Mouse (Mus musculus) v-Abl transformed pro-B cells (cell line): ENCODE measurements around the gene Slc2a10.
"Not testable (repeated sequence)": the region's sequence is repeated elsewhere in the genome, so short reads cannot be mapped to it uniquely, and the experiment has no call there.

ENCODE experiments used
- in situ Hi-C, 2 experiments: fragments of 400-800 bp; cut with MboI; formaldehyde crosslinking; loops; one replicate each; pipeline ENCODE4 v1.15.1; 2025; ENCODE audit not compliant: unreplicated experiment in 2 of 2

Gene Slc2a10

DNA sequence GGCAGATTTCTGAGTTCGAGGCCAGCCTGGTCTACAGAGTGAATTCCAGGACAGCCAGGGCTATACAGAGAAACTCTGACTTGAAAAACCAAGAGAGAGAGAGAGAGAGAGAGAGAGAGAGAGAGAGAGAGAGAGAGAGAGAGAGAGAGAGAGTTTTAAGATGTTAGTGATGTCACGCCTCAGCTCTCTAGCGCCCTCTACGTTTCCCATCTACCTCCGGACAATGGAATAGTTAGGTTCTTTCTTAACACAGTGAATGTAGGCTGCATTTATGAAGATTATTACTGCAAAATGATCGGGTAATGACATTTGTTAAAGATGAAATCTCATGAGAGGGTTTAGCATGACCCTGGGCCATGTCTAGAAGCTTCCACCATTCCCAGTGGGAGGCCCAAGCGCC is 46.8 kb downstream of the Slc2a10 start:
- in situ Hi-C loops, result not testable (repeated sequence)

DNA sequence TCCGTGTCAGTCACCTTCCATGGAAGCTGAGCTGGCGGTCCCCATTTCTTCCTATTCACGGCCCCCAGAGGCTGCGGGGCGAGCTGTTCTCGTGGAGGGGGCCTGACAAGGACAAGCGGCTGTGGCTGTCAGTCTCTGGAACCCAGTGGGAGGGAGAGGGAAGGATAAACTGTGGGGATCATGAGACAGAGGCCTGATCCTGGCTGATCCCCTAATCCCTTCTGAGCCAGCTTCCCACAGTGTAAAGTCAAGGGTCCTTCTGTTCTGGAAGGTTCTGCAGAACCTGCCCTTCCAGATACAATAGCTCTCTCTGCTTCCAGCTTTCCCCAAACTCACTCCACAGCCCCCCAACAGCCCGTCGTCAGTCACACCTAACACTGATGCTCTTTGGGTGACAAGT is 50.5 kb downstream of the Slc2a10 start:
- in situ Hi-C loops, result no loop called here

DNA sequence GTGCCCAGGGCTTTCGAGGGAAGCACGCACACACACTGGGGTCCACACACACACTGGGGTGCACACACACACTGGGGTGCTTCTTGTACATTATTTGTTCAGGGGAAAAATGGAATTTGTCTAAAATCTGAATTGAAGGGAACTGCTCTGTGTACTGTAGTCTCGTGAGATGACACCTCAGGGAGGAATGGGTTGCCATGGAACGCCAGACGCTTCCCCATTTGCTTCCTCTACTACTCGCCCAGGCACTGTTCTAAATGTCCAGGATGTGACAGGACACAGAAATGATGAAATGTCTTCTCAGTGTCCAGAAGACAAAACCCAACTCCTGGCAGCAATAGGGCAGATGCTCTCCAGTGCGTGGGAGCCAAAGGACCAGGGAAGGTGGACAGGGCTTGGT is 53.7 kb downstream of the Slc2a10 start:
- in situ Hi-C loops, result no loop called here

DNA sequence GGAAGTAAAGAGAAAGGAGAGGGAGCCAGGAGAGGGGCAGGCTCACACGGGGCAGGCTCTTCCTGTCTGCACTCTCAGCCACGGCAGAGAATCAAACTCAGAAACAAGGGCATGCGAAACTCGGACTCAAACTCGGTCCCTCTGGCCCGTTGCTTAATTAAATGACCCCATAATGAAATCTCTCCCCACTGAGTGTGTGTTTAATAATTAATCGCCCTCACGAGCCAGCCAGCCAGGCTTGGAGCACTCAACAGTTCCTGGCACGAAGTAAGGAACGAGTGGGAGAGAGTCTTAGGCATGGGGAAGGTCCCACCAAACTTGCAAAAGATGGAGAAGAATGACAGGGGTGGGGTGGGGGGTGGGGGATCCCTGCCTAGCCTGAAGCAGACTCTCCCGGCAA is 55.3 kb downstream of the Slc2a10 start:
- in situ Hi-C loops, result no loop called here

DNA sequence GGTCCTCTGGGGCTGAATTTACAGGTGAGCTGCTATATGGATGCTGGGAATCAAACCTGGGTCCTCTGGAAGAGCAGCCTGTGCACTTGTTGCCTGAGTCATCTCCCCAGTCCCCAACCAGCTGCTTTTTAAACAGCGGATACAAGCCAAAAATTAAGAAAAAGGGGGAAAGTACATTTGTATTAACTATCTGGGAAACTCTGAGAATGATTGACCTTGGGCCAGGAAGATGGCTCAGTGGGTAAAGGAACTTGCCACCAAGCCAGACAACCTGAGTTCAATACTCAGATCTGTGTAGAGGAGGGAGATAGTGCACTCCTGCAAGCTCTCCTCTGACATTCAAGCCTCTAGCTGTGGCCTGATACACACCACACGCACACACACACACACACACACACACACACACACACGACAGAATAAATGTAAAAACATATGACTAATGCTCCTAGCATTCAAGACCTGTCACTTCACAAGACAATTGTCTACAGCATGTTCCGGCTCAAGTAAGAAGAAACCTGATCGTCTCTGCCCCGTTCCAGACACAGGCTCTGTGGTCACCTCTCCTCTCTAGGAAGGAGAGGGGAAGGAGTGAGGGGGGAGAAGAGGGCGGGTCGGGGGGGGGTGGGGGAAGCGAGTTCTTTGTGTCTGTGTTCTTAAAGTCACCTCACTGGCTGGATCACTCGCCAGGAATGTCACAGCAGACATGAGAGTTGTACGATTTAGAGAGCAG is 56.1 kb downstream of the Slc2a10 start:
- in situ Hi-C loops, result no loop called here

DNA sequence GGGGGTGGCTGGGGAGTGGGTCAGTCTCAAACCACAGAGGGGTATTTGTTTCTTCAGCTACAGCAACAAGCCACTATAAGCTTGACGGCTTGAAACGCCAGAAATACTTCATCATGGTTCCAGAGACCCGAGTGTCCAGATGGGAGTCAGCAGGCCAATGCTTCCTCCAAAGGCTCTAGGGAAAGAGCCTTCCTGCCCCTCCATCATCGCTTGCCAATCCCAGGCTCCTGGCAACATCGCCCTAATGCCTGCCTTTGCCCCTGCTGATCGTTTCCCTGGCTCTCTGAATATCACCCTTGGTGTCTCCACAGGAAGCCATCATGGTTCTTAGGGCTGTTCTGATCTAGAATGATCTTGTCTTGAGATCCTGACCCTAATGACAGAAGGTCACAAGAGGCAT is 58.3 kb downstream of the Slc2a10 start:
- in situ Hi-C loops, result no loop called here

DNA sequence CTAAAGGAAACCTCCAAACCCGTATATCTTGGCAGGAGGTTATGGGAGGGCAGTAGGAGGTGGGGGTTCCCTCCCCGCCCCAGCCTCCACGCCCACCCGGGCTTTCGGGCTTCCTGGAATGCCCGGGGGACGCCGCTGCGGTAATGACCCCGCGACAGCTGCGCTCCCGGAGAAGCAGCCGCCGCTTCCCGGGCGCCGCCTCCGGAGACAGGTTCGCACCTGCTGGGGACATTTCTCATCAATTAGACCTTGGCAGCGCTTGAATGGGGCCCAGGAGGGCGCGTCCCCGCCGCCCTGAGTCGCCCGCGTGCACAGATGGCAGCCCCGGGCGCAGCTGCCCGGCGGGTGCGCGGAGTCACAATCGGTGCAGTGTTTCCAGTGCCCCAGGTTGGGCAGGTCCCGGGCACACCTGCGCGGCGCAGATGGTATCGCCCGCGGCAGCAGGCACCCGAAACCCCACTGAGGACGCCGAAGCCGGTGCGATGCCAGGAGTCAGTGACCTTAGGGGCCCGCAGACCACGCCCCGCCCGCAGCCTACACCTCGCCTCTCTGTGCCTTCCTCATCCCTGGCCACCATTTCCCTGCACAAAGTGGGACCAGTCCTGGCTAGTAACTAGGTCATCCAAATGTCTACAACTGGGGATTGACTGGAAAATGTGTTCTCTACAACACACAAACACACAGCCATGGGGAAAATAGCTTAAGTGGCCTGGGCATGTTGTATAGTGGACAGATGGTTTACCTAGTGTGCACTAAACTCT is 59.9 kb downstream of the Slc2a10 start:
- in situ Hi-C loops, result no loop called here

DNA sequence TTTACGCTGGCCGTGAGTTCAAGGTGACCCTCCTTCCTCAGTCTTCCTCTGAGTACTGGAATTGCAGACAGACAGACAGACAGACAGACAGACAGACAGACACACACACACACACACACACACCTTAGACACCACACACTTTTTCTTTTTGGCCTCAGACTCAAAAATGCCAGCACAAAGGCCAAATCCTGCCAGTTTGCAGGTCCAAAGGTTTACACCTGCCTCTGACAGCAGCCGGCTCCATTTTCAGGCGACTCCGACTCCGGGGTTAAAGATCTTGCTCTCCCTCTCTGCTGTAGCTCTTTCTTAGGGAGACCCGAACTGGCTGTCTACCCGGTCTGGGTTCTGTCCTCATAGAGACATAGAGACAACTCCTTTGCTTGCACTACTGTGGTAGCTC is 60.5 kb downstream of the Slc2a10 start:
- in situ Hi-C loops, result no loop called here

DNA sequence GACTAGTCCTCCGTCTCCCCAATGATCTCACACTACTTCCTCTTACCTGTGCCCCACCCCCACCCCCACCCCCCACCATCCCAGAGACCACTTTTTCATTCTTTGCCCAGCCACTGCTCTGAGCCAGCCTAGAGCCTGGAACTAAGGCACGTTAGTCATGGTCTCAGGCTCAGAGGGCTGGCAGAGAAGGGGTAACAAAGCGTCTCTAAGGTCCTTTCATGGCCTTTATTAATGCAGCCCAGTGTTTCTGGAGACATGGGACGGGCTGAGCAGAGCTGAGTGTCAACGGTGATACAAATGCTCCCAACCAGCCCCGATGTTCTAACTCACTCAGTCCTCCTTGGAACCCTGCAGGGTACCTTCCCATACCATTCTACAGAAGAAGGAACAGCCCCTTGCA is 61.0 kb downstream of the Slc2a10 start:
- in situ Hi-C loops, result no loop called here

DNA sequence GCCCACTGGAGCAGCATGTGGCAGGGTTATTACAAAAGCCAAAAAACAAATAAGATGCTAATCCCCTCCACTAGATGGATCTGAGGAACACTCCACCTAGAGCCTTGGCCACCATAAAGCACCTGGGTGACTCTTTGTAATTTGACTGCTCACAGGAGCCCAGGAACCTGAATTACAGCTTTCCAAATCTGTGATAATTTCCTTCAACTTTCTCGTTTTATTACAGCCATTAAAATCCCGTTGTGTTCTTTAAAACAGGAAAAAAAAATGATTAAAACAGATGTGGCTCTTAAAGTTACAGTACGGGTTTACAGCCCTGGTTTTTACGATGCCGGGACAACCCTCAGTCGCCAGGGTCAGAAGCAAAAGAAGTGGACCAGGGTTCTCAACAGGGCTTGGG is 63.3 kb downstream of the Slc2a10 start:
- in situ Hi-C loops, result no loop called here

DNA sequence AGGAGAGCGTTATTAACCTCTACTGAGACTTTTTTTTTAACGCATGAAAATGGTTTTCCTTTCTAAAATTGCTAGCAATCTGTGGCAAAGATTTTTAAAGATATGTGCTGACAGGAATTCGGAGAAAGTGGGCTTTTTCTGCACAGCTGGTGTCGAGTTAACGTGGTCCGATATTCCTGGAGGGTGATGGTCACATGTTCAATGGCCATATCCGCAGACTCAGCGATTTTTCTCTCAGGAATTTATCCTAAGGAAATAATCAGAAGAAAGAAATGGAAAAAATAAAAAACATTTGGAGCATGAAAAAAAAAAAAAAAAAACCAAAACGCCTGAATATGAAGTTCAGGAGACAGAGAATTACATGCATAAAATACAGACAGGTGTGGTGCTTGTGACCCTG is 64.2 kb downstream of the Slc2a10 start:
- in situ Hi-C loops, result no loop called here

DNA sequence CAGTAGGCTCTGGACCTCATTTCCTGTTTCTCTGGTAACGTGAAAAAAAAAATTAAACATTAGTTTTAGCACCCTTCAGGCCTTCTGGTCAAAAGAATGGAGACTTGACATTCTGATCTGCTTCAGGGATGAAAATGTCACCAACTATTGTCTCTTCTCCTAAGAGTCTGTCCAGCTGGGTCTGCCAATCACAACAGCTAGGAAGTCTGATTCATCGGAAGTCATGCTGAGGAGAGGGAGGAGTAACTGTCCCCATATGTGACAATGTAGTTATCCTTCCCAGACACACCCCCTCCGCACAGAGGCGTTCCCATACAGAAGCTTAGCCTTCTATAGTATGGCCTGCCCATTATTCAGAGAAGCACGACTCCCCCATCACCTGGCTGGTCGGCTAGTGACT is 65.3 kb downstream of the Slc2a10 start:
- in situ Hi-C loops, result no loop called here
